Mouse (Mus musculus): ENCODE measurements around the gene Pcdh15. TPM values are rescaled to one million over a fixed set of nuclear protein-coding genes. Genes with fewer than 3 reads are reported as not detected.
A peak's percentile ranks its signal among the peaks of the same experiment; 100 is the strongest.

Gene Pcdh15
- polyA plus RNA-seq, 1 experiment from 2014 or later = 0.90 TPM

DNA sequence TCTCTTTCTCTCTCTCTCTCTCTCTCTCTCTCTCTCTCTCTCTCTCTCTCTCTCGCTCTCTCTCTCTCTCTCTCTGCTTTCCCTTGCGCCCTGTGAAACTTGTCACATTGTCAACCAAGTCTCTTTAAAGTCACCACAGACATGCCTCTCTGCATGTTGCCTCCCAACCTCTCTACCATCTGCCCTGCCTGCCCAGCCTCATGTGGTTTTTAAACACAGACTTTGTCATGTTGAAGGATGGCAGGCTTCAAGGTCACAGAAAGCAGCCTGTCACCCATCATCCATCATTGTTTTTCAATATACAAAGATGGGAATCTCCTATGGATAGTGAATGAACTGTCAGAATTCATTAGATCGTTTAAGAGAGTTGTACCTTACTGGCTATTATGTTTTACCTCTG is 1207.9 kb downstream of the Pcdh15 start:
- no peak overlapping the region for H3K27ac ChIP-seq
- no peaks in the 10 kb centered on the region for H3K27me3 ChIP-seq (ENCODE audit: insufficient read depth, poor library complexity, severe bottlenecking)
- H3K4me1 ChIP-seq (replicated peaks) = peaks cover 4% of the 10 kb centered on the region; the same call in 1 of the 2 replicates
- no peaks in the 10 kb centered on the region for H3K9me3 ChIP-seq
- 68% methylated on average over 3 of the region's 3 CpGs for WGBS
- peak; percentile 10 for DNase-seq (ENCODE audit: low spot score)
- H3K4me3 ChIP-seq = no peak overlapping the region
- no peaks in the 10 kb centered on the region for H3K36me3 ChIP-seq

DNA sequence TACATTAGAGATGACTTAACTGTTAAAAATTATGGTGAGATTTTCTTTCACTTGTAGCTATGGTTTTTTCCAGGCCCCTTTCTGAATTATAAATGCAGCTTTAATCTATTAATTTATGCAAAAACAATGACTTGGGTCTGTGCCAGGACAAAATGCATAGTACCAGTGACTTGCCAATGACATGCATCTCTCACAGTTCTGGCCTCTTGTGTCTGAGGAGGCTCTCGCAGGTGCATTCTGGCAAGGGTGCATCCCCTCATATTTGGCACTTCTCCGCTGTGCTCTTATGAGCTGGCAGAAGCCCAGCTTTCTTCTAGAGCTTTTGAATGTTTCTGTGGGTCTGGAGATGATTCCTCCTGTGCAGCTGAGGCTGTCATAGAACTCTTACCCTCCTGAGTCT is 1216.9 kb downstream of the Pcdh15 start:
- no peak overlapping the region for H3K27ac ChIP-seq
- no peak for DNase-seq (ENCODE audit: low spot score)
- no peak overlapping the region for H3K4me3 ChIP-seq
- H3K27me3 ChIP-seq (ENCODE audit: insufficient read depth, poor library complexity, severe bottlenecking) = no peaks in the 10 kb centered on the region
- no peaks in the 10 kb centered on the region for H3K9me3 ChIP-seq
- 92% methylated on average over 2 of the region's 2 CpGs for WGBS
- no peaks in the 10 kb centered on the region for H3K4me1 ChIP-seq (replicated peaks)
- H3K36me3 ChIP-seq = no peaks in the 10 kb centered on the region

DNA sequence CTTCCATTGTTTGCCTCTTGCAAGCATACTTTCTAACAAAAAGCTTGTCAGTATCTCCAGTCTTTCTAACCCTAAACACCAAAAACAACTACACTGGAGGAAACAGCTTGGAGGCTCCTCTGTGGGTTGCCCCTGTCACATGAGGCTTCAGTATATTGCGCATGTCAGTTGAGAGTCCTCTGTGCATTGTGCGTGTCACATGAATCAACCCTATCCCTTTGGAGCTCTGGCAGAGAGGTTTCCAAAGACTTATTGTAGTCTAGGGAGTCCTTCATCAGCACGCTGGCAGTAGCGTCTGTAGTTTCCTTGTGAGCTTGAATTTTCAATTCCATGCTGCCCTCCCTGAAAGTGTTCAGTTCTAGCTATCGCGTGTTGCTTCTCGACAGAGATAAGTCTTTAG is 1236.3 kb downstream of the Pcdh15 start:
- WGBS = 92% methylated on average over 7 of the region's 7 CpGs
- Histone ChIP-seq H3K4me3 (no peak overlapping the region), H3K27ac (no peak overlapping the region), H3K9me3 (no peaks in the 10 kb centered on the region), H3K36me3 (no peaks in the 10 kb centered on the region), H3K27me3 (ENCODE audit: insufficient read depth, poor library complexity, severe bottlenecking) (no peaks in the 10 kb centered on the region), H3K4me1 (replicated peaks) (no peaks in the 10 kb centered on the region)
- DNase-seq (ENCODE audit: low spot score) = no peak

DNA sequence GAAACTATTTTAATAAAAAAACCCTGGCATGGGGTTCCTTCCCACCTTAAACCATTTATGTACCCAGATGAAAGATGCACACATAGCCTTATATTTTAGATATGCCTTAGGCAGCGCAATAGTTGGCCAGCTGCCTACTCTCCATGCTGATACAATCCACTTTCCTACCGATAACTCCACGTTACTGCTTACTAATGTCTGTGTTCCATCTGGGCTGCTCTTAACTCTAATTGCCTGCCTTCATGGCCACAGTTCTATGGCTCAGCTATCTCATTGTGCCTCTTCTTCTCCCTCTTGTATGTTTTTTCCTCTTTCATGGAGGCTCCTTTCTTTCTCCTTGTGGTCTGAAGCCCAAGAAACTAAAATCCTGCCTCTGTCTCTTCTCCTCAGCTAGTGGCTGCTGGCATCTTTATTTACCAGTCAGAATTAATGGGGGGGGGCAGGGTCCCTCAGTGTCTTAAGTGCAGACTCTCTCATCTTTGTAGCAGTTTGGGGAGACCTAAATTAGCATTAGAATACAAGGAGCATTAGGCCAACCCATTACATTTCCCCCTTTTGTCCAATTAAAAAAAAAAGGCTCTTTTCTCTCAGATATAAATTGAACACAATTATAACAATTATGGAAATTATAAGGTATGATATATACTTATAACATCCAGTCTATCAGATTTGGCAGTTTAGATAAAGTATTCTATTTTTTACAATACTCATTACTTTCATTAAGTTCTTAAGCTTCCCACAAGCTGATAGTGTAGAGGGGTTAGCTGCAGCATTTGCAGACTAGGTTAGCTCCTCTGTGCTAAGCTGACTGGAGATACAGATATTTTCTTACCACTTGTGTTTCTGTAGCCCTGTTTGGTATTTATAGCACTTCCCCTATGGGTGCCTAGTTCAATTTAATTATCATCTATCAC is 1240.4 kb downstream of the Pcdh15 start:
- H3K27ac ChIP-seq = no peak overlapping the region
- DNase-seq (ENCODE audit: low spot score) = no peak
- H3K27me3 ChIP-seq (ENCODE audit: insufficient read depth, poor library complexity, severe bottlenecking) = no peaks in the 10 kb centered on the region
- H3K36me3 ChIP-seq = no peaks in the 10 kb centered on the region
- no peak overlapping the region for H3K4me3 ChIP-seq
- no peaks in the 10 kb centered on the region for H3K4me1 ChIP-seq (replicated peaks)
- H3K9me3 ChIP-seq = no peaks in the 10 kb centered on the region
- WGBS = 90% methylated on average over 3 of the region's 3 CpGs

DNA sequence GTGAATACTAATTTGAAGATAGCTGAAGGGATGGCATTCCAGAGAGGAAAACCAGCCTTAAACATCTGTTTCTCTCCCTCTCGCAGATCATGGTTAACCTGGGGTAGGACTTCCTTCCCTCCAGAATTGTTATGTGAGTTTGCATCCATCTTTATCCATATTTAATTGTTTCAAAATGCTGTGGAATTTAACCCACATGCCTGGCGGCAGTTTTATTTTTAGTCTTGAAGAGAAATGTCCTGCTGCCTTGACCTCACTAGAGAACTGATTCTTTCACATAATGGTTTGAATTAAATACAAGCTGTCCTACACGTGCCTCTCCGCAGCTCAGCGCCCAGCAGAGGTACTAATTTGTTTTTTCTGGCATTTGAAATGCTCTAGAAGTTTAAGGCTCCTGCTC is 1260.4 kb downstream of the Pcdh15 start:
- WGBS = 55% methylated on average over 5 of the region's 5 CpGs
- H3K4me3 ChIP-seq = no peak overlapping the region
- DNase-seq (ENCODE audit: low spot score) = no peak

DNA sequence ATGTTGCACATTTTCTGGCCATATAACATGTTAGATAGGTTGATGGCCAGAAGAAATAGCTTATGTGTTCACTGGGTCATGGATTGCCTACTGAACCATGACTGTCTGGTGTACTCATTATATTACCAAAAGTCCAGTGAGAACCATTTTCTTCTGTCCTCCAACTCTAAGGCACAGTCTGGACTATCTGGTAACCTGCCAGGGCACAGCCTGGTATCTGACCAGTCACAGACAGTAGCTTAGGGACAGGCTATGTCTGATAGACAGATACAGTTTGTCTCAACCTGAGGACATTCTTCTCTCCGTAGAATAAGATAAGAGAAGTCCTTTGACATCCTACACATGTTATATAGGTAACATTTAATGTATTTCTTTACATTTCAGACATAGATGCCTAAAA is 1279.6 kb downstream of the Pcdh15 start:
- DNase-seq (ENCODE audit: low spot score) = no peak
- Histone ChIP-seq H3K36me3 (no peaks in the 10 kb centered on the region), H3K4me3 (no peak overlapping the region), H3K4me1 (replicated peaks) (no peaks in the 10 kb centered on the region), H3K9me3 (no peaks in the 10 kb centered on the region), H3K27me3 (ENCODE audit: insufficient read depth, poor library complexity, severe bottlenecking) (no peaks in the 10 kb centered on the region), H3K27ac (no peak overlapping the region)
- WGBS = 94% methylated on average over 1 of the region's 1 CpGs

More for the DNA sequence above, 1260.4 kb downstream of the Pcdh15 start:
- H3K9me3 ChIP-seq = no peaks in the 10 kb centered on the region
- no peaks in the 10 kb centered on the region for H3K27me3 ChIP-seq (ENCODE audit: insufficient read depth, poor library complexity, severe bottlenecking)
- H3K36me3 ChIP-seq = no peaks in the 10 kb centered on the region
- no peak overlapping the region for H3K27ac ChIP-seq
- no peaks in the 10 kb centered on the region for H3K4me1 ChIP-seq (replicated peaks)

DNA sequence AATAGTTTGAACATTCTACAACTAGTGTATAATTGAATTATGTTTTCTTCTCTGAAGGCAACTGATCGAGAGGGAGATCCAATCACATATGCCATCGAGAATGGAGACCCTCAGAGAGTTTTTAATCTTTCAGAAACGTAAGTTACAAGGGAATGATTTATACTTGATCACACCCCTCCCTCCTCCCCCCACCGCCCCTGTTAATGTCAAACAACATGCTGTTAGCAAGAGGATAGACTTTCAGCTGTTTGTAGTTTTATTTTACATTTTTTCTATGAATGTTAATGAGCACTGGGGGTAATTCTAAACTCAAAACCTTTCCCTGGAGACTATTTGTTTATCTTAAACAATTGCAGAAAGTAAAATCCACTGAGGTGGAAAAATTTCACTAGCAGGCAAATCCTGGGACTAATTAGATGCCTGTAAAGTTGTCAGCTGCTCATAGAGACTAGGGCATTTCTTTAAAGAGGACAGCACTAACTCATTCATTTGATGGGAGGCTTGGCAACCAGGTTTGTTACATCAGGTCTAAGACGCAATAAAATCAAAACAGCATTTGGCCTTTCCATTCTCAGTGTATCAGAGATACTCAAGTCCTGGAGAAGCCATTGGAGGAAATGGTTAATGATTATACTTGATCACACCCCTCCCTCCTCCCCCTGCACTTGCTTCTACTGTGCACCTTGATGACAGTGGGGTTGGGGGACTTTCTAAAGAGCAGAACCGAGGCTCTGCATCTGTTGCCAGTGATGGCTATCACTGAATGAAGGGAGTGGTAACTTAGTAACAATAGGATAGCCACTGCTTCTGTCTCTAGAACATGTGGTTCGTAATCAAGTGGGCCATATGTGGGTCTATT is 1280.4 kb downstream of the Pcdh15 start:
- Histone ChIP-seq H3K4me3 (no peak overlapping the region), H3K4me1 (replicated peaks) (no peaks in the 10 kb centered on the region), H3K27me3 (ENCODE audit: insufficient read depth, poor library complexity, severe bottlenecking) (no peaks in the 10 kb centered on the region), H3K9me3 (no peaks in the 10 kb centered on the region), H3K36me3 (no peaks in the 10 kb centered on the region), H3K27ac (no peak overlapping the region)
- no peak for DNase-seq (ENCODE audit: low spot score)
- 74% methylated on average over 7 of the region's 7 CpGs for WGBS

DNA sequence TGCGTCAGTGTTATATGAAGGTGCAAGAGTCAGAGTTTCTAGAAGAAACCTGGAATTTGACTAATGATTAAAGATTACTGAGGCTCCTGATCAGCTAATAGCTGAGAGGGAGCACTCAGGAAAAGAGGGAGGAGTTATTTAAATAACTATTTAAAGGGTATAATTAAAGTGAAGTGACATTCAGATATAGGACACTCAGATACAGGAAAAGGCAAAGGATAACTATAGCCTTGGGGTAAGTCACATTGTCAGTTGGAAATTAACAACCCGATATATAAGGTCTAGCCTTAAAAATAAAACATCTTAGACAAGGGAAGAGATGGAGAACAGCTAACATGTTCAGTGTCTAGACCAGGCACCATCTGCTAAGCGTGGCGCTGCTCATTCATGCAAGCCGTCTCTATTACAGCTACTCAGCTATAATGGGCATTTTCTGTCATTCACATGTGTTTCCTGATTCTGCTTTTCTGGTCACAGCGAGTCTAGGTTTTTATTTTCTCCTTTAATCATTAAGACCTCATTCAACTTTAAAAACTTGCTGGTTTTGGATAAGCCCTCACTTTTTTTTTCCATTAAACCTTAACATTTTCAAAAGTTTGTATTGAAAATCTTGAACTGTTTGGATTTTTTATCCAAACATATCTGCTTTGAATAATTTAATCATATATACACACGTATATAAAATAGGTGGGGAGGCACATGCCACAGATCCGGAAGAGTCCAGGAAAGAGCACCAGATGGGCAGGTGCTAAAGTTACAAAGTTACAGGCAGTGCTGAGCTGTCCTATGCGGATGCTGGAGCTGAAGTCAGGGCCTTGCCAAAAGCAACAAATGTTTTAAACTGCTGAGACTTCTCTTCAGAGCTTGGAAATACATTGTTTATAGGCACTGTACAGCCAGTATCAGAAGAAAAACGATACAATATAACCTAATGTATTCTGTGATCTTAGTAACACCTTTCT is 1288.7 kb downstream of the Pcdh15 start:
- 79% methylated on average over 10 of the region's 10 CpGs for WGBS
- no peak overlapping the region for H3K27ac ChIP-seq
- H3K9me3 ChIP-seq = no peaks in the 10 kb centered on the region
- no peak overlapping the region for H3K4me3 ChIP-seq
- DNase-seq (ENCODE audit: low spot score) = no peak
- no peaks in the 10 kb centered on the region for H3K27me3 ChIP-seq (ENCODE audit: insufficient read depth, poor library complexity, severe bottlenecking)
- H3K4me1 ChIP-seq (replicated peaks) = no peaks in the 10 kb centered on the region
- H3K36me3 ChIP-seq = no peaks in the 10 kb centered on the region

DNA sequence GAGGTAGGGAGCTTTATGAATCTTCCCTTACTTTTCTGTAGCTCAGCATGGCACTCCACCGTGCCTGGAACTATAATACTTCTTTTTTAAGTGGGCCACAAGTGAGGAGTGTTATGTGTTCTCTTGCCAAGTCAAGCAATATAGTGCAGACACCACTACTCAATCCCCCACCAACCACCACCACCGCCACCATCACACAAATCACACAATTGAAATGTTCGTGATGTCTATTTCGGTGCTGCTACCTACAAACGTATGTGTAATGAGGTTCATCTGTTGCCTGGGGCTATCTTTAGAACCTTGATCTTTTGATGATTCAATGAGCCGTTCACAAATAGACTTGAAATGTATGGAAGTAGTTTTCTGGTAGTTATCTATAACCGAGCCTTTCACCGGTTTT is 1304.0 kb downstream of the Pcdh15 start:
- WGBS = 88% methylated on average over 8 of the region's 8 CpGs
- H3K27ac ChIP-seq = no peak overlapping the region
- H3K9me3 ChIP-seq = no peaks in the 10 kb centered on the region
- H3K27me3 ChIP-seq (ENCODE audit: insufficient read depth, poor library complexity, severe bottlenecking) = no peaks in the 10 kb centered on the region
- H3K4me1 ChIP-seq (replicated peaks) = no peaks in the 10 kb centered on the region
- no peak overlapping the region for H3K4me3 ChIP-seq
- no peaks in the 10 kb centered on the region for H3K36me3 ChIP-seq
- no peak for DNase-seq (ENCODE audit: low spot score)

DNA sequence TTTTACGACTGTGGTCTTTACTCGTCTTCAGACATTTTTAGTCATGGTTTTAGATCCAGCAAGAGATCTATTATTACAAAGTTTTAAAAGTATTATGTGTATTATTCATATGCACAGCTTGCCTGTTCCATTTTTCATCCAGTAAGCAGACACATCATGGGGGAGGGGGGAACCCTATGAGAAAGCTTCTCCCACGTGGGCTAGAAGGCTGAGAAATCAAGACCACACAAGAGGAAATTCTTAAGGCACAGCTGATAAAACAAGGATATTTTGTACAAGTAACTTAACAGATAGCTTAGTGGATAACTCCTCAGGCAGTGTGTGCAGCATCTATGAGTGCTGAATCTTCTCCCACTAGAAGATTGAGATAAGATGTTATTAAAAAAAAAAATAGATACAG is 1314.9 kb downstream of the Pcdh15 start:
- Histone ChIP-seq H3K27ac (no peak overlapping the region), H3K9me3 (no peaks in the 10 kb centered on the region), H3K27me3 (ENCODE audit: insufficient read depth, poor library complexity, severe bottlenecking) (no peaks in the 10 kb centered on the region), H3K4me3 (no peak overlapping the region), H3K4me1 (replicated peaks) (no peaks in the 10 kb centered on the region), H3K36me3 (no peaks in the 10 kb centered on the region)
- DNase-seq (ENCODE audit: low spot score) = no peak
- 66% methylated on average over 3 of the region's 3 CpGs for WGBS

DNA sequence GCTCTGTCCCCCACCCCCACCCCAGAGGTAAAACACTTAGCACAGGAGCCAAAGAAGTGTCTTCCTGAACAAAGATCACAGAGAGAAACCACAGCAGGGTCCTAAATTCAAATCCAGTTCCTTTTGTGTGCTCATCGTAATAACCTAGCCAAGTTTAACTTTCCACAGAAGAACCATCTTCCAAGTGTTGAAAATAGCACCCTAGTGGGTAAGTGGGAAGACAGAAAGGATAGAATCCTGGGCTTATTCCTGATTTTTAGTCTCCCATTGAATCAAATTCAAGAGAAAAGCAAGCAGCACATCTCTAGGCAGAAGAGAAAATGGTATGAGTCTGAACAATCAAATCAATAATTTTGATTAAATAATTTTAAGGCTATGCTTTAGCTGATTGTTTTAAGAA is 1315.8 kb downstream of the Pcdh15 start:
- Histone ChIP-seq H3K4me3 (no peak overlapping the region), H3K27ac (no peak overlapping the region), H3K36me3 (no peaks in the 10 kb centered on the region), H3K4me1 (replicated peaks) (no peaks in the 10 kb centered on the region), H3K27me3 (ENCODE audit: insufficient read depth, poor library complexity, severe bottlenecking) (no peaks in the 10 kb centered on the region), H3K9me3 (no peaks in the 10 kb centered on the region)
- no peak for DNase-seq (ENCODE audit: low spot score)
- 68% methylated on average over 1 of the region's 1 CpGs for WGBS

DNA sequence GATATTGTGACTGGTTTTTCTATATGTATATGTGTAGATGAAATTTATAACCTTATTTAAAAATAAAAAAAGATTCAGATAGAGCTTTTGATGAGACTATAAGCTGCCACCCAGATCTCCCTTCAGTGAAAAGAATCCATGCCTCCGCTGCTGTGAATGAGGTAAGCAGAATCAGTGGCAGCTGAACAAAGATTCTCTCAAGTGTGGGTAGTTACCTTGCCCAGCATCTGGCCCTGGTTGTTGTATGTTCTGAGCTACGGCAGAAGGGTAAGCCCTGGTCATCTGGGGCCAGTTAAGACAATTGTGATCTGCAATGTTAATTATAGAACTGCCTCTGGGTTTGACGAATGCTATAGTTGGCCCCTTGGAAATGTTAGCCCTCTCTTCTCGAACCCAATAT is 1316.2 kb downstream of the Pcdh15 start:
- Histone ChIP-seq H3K9me3 (no peaks in the 10 kb centered on the region), H3K4me3 (no peak overlapping the region), H3K36me3 (no peaks in the 10 kb centered on the region), H3K4me1 (replicated peaks) (no peaks in the 10 kb centered on the region), H3K27me3 (ENCODE audit: insufficient read depth, poor library complexity, severe bottlenecking) (no peaks in the 10 kb centered on the region), H3K27ac (no peak overlapping the region)
- WGBS = 72% methylated on average over 4 of the region's 4 CpGs
- DNase-seq (ENCODE audit: low spot score) = no peak

Measured in hindbrain, embryonic 10.5 days (tissue).